Mouse (Mus musculus) brain, embryonic 14.5 days (tissue): ENCODE measurements around the gene Gnai1. TPM values are rescaled to one million over a fixed set of nuclear protein-coding genes. Genes with fewer than 3 reads are reported as not detected.
"Not testable (repeated sequence)": the region's sequence is repeated elsewhere in the genome, so short reads cannot be mapped to it uniquely, and the experiment has no call there.

ENCODE experiments used
- DNase-seq: peaks from one replicate; pipeline ENCODE4 v3.0.0-alpha.2; 2011; ENCODE audit warnings: low read depth
- CTCF ChIP-seq: fragments of 200-500 bp; IDR thresholded peaks from 2 replicates; pipeline ENCODE4 v1.5.1; 2012; ENCODE audit warnings: inconsistent platforms, mild to moderate bottlenecking, moderate library complexity, borderline replicate concordance; ENCODE audit not compliant: insufficient read depth, insufficient read length; ENCODE audit errors: extremely low read depth
- POLR2A ChIP-seq: fragments of 200-500 bp; IDR thresholded peaks from 2 replicates; pipeline ENCODE4 v1.6.1; 2012; ENCODE audit warnings: mild to moderate bottlenecking, inconsistent platforms, borderline replicate concordance; ENCODE audit not compliant: poor library complexity, insufficient read depth, insufficient read length, severe bottlenecking; ENCODE audit errors: extremely low read depth
- polyA plus RNA-seq: library from polyadenylated mRNA; depleted of rRNA; stranded (reverse); fragments of >200 nt; gene quantifications from 2 replicates; pipeline ENCODE4 v1.2.3, GENCODE M21; 2012; rRNA removed

Gene Gnai1
- 35.4 and 43.4 TPM in 2 replicates for polyA plus RNA-seq

- TF ChIP-seq POLR2A (peak; percentile 29; the same call in 1 of the 2 replicates), CTCF (peak; percentile 31; the same call in 1 of the 2 replicates)
- DNase-seq: peak; percentile 91
These were observed at the start of gene Gnai1 for GRCm38 (mm10) chr5:18360281-18360819. Gnai1 (minus strand) TSS chr5:18360355.

GRCm38 (mm10) chr5:18367864-18368263 is 7.7 kb upstream of the Gnai1 start:
- TF ChIP-seq CTCF (no peak), POLR2A (no peak)
- peak; percentile 51 for DNase-seq

- TF ChIP-seq CTCF: no peak
- TF ChIP-seq POLR2A: no peak
These were observed 5.3 kb upstream of the Gnai1 start for GRCm38 (mm10) chr5:18365460-18365859.

GRCm38 (mm10) chr5:18360956-18361355 is 801 bp upstream of the Gnai1 start:
- no peak for TF ChIP-seq POLR2A
- no peak for TF ChIP-seq CTCF
- peak; percentile 44 for DNase-seq

More at GRCm38 (mm10) chr5:18365460-18365859, 5.3 kb upstream of the Gnai1 start:
- no peak for DNase-seq

GRCm38 (mm10) chr5:18359376-18360280 is 527 bp downstream of the Gnai1 start:
- peak; percentile 80 for DNase-seq
- TF ChIP-seq CTCF (no peak), POLR2A (no peak)

- DNase-seq: peak; percentile 47
- TF ChIP-seq CTCF: no peak
- TF ChIP-seq POLR2A: no peak
These were observed 1.4 kb downstream of the Gnai1 start for GRCm38 (mm10) chr5:18358778-18359177.

GRCm38 (mm10) chr5:18358191-18358590 is 2.0 kb downstream of the Gnai1 start:
- TF ChIP-seq CTCF (peak; percentile 45; the same call in 1 of the 2 replicates), POLR2A (no peak)

GRCm38 (mm10) chr5:18347297-18347696 is 12.9 kb downstream of the Gnai1 start:
- no peak for DNase-seq
- TF ChIP-seq CTCF (no peak), POLR2A (no peak)

More at GRCm38 (mm10) chr5:18358191-18358590, 2.0 kb downstream of the Gnai1 start:
- DNase-seq: peak; percentile 64

- no peak for DNase-seq
- TF ChIP-seq POLR2A (no peak), CTCF (no peak)
These were observed 16.6 kb downstream of the Gnai1 start for GRCm38 (mm10) chr5:18343455-18344142.

GRCm38 (mm10) chr5:18342765-18343454 is 17.2 kb downstream of the Gnai1 start:
- TF ChIP-seq POLR2A: no peak
- no peak for TF ChIP-seq CTCF
- DNase-seq: no peak

- not testable (repeated sequence) for DNase-seq
These were observed 18.3 kb downstream of the Gnai1 start for GRCm38 (mm10) chr5:18341876-18342275.
